Mouse (Mus musculus): ENCODE results near the gene Stkld1. TPM values are rescaled to one million over a fixed set of nuclear protein-coding genes. Genes with fewer than 3 reads are reported as not detected.

Gene Stkld1
- polyA plus RNA-seq, 1 experiment = 0.28 TPM

- H3K27ac ChIP-seq (ENCODE audit: insufficient read depth, low read length) = no peak overlapping the region
- TF ChIP-seq POLR2A (IDR thresholded peaks at IDR 0.05; ENCODE audit: borderline replicate concordance, insufficient read depth, low read length) (no peak), CTCF (IDR thresholded peaks at IDR 0.05; ENCODE audit: borderline replicate concordance, insufficient read depth, low read depth, low read length) (no peak)
- WGBS = 95% methylated on average over 12 of the region's 12 CpGs
Measured at GRCm38 (mm10) chr2:26956811-26957487, 23.1 kb downstream of the Stkld1 start.

GRCm38 (mm10) chr2:26957488-26957859 is 23.6 kb downstream of the Stkld1 start:
- Histone ChIP-seq H3K4me3 (replicated peaks; ENCODE audit: insufficient read depth, low read depth, low read length) (no peak overlapping the region), H3K27ac (ENCODE audit: insufficient read depth, low read length) (no peak overlapping the region), H3K27me3 (ENCODE audit: control insufficient read depth, insufficient read depth, low read length) (no peaks in the 10 kb centered on the region), H3K4me1 (ENCODE audit: control insufficient read depth, insufficient read depth, low read length) (peaks cover 5% of the 10 kb centered on the region; the same call in 1 of the 2 replicates)
- WGBS = 78% methylated on average over 2 of the region's 2 CpGs
- no peak for TF ChIP-seq CTCF (IDR thresholded peaks at IDR 0.05; ENCODE audit: borderline replicate concordance, insufficient read depth, low read depth, low read length)
- TF ChIP-seq POLR2A (IDR thresholded peaks at IDR 0.05; ENCODE audit: borderline replicate concordance, insufficient read depth, low read length) = no peak
- DNase-seq = no peak

More at GRCm38 (mm10) chr2:26956811-26957487, 23.1 kb downstream of the Stkld1 start:
- Histone ChIP-seq H3K4me1 (ENCODE audit: control insufficient read depth, insufficient read depth, low read length) (peaks cover 8% of the 10 kb centered on the region; the same call in 1 of the 2 replicates), H3K27me3 (ENCODE audit: control insufficient read depth, insufficient read depth, low read length) (no peaks in the 10 kb centered on the region), H3K4me3 (replicated peaks; ENCODE audit: insufficient read depth, low read depth, low read length) (no peak overlapping the region)
- DNase-seq = no peak

GRCm38 (mm10) chr2:26960756-26961155 is 26.9 kb downstream of the Stkld1 start:
- DNase-seq = no peak
- no peak overlapping the region for H3K4me3 ChIP-seq (replicated peaks; ENCODE audit: insufficient read depth, low read depth, low read length)
- H3K4me1 ChIP-seq (ENCODE audit: control insufficient read depth, insufficient read depth, low read length) = peaks cover 3% of the 10 kb centered on the region; the same call in 1 of the 2 replicates
- H3K27me3 ChIP-seq (ENCODE audit: control insufficient read depth, insufficient read depth, low read length) = no peaks in the 10 kb centered on the region
- no peak overlapping the region for H3K27ac ChIP-seq (ENCODE audit: insufficient read depth, low read length)
- TF ChIP-seq CTCF (IDR thresholded peaks at IDR 0.05; ENCODE audit: borderline replicate concordance, insufficient read depth, low read depth, low read length) (peak; percentile 38; the same call in 1 of the 2 replicates), POLR2A (IDR thresholded peaks at IDR 0.05; ENCODE audit: borderline replicate concordance, insufficient read depth, low read length) (no peak)
- WGBS = 48% methylated on average over 4 of the region's 4 CpGs

- peaks cover 3% of the 10 kb centered on the region; the same call in 1 of the 2 replicates for H3K4me1 ChIP-seq (ENCODE audit: control insufficient read depth, insufficient read depth, low read length)
- H3K4me3 ChIP-seq (replicated peaks; ENCODE audit: insufficient read depth, low read depth, low read length) = peak within 1 kb of the TSS; percentile 85
- TF ChIP-seq POLR2A (IDR thresholded peaks at IDR 0.05; ENCODE audit: borderline replicate concordance, insufficient read depth, low read length) (peak; percentile 88), CTCF (IDR thresholded peaks at IDR 0.05; ENCODE audit: borderline replicate concordance, insufficient read depth, low read depth, low read length) (no peak)
- no peaks in the 10 kb centered on the region for H3K27me3 ChIP-seq (ENCODE audit: control insufficient read depth, insufficient read depth, low read length)
- peak within 1 kb of the TSS; percentile 98 for H3K27ac ChIP-seq (ENCODE audit: insufficient read depth, low read length)
- WGBS = under 1% methylated on average over 50 of the region's 50 CpGs
- peak; percentile 94 to 97 for DNase-seq
Measured at GRCm38 (mm10) chr2:26963923-26964723, 30.3 kb downstream of the Stkld1 start, which contains the start of gene Rexo4. TSS of gene Rexo4 (minus strand) at chr2:26964386.

GRCm38 (mm10) chr2:26964724-26965370 is 31.0 kb downstream of the Stkld1 start:
- peak in 1 of 2 experiments; percentile 26 for DNase-seq
- TF ChIP-seq CTCF (IDR thresholded peaks at IDR 0.05; ENCODE audit: borderline replicate concordance, insufficient read depth, low read depth, low read length) = no peak
- Histone ChIP-seq H3K4me3 (replicated peaks; ENCODE audit: insufficient read depth, low read depth, low read length) (peak overlapping the region; percentile 85), H3K4me1 (ENCODE audit: control insufficient read depth, insufficient read depth, low read length) (peaks cover 3% of the 10 kb centered on the region; the same call in 1 of the 2 replicates), H3K27me3 (ENCODE audit: control insufficient read depth, insufficient read depth, low read length) (no peaks in the 10 kb centered on the region), H3K27ac (ENCODE audit: insufficient read depth, low read length) (peak overlapping the region; percentile 98)
- WGBS = 13% methylated on average over 14 of the region's 14 CpGs

- H3K4me1 ChIP-seq (ENCODE audit: control insufficient read depth, insufficient read depth, low read length) = no peaks in the 10 kb centered on the region; the same call in 1 of the 2 replicates
- WGBS = 70% methylated on average over 2 of the region's 2 CpGs
- no peak overlapping the region for H3K4me3 ChIP-seq (replicated peaks; ENCODE audit: insufficient read depth, low read depth, low read length)
- TF ChIP-seq CTCF (IDR thresholded peaks at IDR 0.05; ENCODE audit: borderline replicate concordance, insufficient read depth, low read depth, low read length) = no peak
- no peak for TF ChIP-seq POLR2A (IDR thresholded peaks at IDR 0.05; ENCODE audit: borderline replicate concordance, insufficient read depth, low read length)
- no peak overlapping the region for H3K27ac ChIP-seq (ENCODE audit: insufficient read depth, low read length)
- no peaks in the 10 kb centered on the region for H3K27me3 ChIP-seq (ENCODE audit: control insufficient read depth, insufficient read depth, low read length)
- no peak for DNase-seq
Measured at GRCm38 (mm10) chr2:26967262-26967661, 33.4 kb downstream of the Stkld1 start.

GRCm38 (mm10) chr2:26973116-26973515 is 39.3 kb downstream of the Stkld1 start, which contains the start of gene Adamts13:
TSS of gene Adamts13 (plus strand) at chr2:26973416.
- H3K4me1 ChIP-seq (ENCODE audit: control insufficient read depth, insufficient read depth, low read length) = no peaks in the 10 kb centered on the region
- 35% methylated on average over 3 of the region's 3 CpGs for WGBS
- no peaks in the 10 kb centered on the region for H3K27me3 ChIP-seq (ENCODE audit: control insufficient read depth, insufficient read depth, low read length)
- no peak for DNase-seq
- no peak within 1 kb of the TSS for H3K27ac ChIP-seq (ENCODE audit: insufficient read depth, low read length)
- H3K4me3 ChIP-seq (replicated peaks; ENCODE audit: insufficient read depth, low read depth, low read length) = no peak within 1 kb of the TSS
- TF ChIP-seq POLR2A (IDR thresholded peaks at IDR 0.05; ENCODE audit: borderline replicate concordance, insufficient read depth, low read length) (no peak), CTCF (IDR thresholded peaks at IDR 0.05; ENCODE audit: borderline replicate concordance, insufficient read depth, low read depth, low read length) (no peak)

All from cerebellum, adult 2 months (tissue).